Mouse (Mus musculus) frontal cortex, postnatal 14 days (tissue): ENCODE results near the gene Rdh14.

Experiments used
- DNase-seq, 2 experiments: peaks; one replicate each; pipeline ENCODE4 v3.0.0; 2022; ENCODE audit warnings: low spot score in 2 of 2

Rdh14 gene

GRCm38 (mm10) chr12:10390671-10391441 lies at the start of gene Rdh14:
TSS of gene Rdh14 (plus strand) at chr12:10390772.
- peak; percentile 89 to 95 for DNase-seq

- no peak for DNase-seq
Observed at GRCm38 (mm10) chr12:10350706-10351105, 39.9 kb upstream of the Rdh14 start.

- no peak for DNase-seq
Observed at GRCm38 (mm10) chr12:10357756-10358155, 32.8 kb upstream of the Rdh14 start.

DNA sequence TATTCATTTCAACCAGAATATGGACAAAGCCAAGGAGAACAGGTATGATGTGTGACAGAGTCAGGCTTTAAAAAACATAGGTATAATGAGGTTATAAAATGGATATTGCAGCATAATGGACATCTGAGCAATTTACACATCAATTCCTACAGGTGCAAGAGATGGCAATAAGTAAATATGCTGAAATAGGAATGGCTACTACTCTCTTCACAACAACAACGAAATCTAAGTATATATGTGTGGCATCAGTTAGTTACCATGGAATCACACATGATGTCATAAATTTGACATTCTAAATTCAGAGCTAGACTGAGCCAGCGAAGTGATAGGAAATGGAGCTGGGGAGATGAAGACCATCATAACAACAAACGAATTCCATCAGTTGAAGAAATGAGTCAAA lies 20.9 kb upstream of the Rdh14 start, which contains the start of gene Nt5c1b:
Gene Nt5c1b (plus strand): TSS at position 301 of the 400 bp plus-strand sequence.
- DNase-seq, result no peak

DNA sequence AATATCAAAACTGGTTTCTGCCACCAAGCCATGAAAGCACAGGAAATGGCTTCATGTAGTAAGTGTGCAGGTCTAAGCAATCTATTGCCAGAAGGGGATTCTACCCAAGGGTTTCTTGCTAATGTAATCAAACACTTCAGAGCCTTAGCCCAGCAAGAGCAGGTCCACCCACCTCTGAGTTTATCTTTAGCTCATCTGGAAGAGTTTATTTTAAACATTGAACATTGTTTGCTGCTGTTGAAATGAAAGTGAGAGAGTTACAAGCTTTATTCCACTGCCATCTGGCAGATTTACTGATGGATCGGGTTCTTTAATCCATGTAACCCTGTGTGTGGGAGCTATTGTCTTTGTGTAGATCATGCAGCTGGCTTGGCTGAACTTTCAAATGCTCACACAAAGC lies 10.2 kb downstream of the Rdh14 start:
- no peak for DNase-seq

DNA sequence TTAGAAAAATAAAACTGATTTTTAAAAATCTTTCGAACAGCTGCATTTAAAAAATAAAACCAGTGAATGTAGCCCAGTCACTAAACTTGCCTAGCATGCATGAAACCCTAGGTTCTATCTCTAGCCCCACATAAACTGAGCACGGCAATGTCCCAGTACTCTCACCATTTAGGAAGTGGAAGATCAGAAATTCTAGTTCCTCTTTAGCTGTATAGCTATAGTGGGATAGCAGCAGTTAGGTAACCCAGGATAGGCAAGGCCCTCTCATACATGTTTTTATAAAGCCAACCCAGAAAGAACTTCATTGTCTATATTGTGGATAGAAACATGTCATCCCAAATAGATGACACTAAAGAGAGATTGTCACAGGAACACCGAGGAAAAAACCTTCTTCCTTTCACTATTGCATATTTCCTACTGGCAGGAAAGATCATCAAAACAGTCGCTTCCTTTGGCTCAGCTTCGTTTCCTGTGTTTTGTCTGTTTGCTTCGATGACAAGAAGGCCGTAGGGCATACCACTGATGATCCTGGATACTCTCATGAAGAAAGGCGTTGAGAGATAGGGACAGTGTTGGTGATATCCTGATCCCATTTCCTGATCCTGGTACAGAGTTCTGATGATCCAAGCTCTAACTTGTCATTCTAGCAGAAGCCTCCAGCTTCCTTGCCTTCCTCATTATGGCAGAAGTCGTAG lies 12.0 kb downstream of the Rdh14 start:
- DNase-seq, result no peak

DNA sequence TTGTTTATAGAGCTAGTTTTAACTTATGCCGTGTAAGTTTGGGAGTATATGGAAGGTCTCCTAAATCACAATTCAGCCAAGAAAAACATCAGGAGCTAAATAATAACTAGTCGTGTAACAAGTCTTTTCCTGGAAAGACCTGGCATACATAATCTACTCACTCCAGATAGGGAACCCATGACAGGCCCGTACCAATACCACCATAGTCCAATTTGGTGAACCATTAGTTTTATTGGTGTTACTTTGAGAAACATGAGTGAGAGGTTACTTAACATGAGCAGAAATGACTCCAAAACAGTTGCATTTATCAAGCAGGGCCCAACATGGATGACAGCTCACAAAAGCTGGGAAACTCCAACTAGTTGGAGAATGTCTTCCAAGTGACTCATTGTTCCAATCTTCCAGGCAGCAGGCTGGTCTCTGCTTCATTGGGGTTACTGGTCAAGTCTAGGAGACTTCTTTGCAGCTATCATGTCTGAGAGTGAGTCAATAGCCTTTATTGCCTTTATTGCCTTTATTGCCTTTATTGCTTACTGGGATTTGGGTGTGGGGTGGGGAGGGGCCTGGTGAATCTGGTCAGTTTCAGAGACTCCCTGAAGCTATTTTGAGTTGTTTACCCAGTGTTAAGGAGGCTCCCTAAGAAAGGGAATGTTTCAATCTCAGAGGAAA lies 20.1 kb downstream of the Rdh14 start:
- DNase-seq, result no peak

GRCm38 (mm10) chr12:10411453-10411852 lies 20.9 kb downstream of the Rdh14 start:
- no peak for DNase-seq

DNA sequence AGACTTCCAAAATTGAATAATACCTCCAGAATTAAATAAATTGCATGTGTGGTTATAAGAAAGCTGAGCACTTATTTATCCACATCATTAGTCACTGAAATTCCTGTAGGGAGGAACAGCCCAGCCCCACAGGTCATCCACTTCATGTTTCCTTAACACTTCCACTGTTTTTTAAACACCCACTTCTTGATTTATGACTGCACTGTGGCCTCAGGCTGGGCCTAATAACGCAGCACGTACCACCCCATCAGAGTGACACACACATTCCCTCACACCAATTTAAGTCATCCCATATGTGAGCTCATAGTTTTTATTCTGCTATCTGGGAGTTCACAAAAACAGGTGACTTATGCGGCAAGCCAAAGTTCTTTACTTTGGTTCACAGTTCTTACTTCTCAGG lies 31.8 kb downstream of the Rdh14 start:
- DNase-seq, result no peak

DNA sequence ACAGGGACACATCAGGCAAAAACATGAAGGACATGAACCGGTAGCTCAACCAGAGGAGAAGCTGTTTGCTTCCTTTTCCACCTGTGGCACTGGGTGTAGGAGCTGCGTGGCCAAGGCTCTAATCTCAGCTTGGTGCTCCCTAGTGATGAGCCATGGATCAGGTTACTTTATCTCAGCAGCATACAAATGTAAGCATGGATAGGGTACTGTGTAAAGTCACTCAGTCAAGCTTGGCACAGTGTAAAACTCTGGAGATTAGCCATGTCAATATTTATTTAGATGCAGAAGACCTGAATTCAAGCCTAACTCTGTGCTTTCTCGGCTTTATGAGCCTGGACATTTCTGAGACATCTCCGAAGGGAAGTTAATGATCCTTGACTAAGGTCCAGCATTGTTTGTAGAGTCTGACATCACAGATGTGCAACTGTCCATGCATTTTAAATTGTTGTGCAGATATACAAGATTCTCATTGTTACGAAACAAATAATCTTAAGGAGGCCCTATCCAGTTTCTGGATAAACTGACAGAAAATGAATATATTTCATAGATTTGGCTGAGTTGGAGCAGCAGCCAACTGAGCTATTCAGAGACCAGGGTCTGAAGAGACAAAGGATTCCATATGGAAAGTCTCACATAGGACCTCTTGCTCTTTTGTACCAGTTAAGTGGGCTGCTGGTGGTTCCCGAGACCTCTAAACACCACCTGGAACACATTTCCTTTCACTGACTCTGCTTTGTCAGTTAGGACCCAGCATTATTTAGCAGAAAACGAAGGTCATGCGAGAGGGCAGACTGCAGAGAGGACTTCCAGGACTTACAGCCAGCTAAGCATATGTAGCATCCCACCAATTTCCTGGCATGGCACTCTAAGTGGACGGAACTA lies 35.7 kb downstream of the Rdh14 start:
- no peak for DNase-seq

DNA sequence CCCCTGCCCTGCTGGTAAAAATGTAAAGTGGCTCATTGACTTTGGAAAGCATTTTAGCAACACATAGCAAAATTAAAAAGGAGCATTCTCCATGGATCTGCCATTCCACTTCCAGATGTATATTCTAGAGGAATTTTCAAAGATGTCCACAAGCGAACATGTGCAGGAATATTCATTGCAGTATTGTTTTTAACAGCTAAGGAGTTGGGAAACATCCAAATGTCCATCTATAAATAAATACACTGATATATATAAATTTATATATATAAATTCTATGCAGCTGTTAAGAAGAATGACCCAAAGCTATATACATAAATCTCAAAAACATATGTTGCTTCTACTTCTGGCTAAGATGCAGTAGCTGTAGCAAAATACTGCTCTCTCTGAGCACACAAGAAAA lies 40.4 kb downstream of the Rdh14 start:
- no peak for DNase-seq

- DNase-seq, result peak; percentile 56 to 83
Observed at GRCm38 (mm10) chr12:10438054-10439001, 47.8 kb downstream of the Rdh14 start.

- DNase-seq, result no peak
Observed at GRCm38 (mm10) chr12:10439483-10440235, 49.1 kb downstream of the Rdh14 start.
